Mouse (Mus musculus) ovary, adult 18-20 months (tissue): ENCODE data around the gene Gm21961.
"Not testable (repeated sequence)": the region's sequence is repeated elsewhere in the genome, so short reads cannot be mapped to it uniquely, and the experiment has no call there.

Source experiments
- DNase-seq: peaks from one replicate; pipeline ENCODE4 v3.0.0; 2022; ENCODE audit warnings: low spot score, mixed read lengths

Gene Gm21961

GRCm38 (mm10) chr15:65014804-65015203 lies at the start of gene Gm21961:
Gm21961 (minus strand) TSS chr15:65014904.
- no peak for DNase-seq

- DNase-seq = no peak
Measured at GRCm38 (mm10) chr15:65041999-65042398, 27.3 kb upstream of the Gm21961 start.

- not testable (repeated sequence) for DNase-seq
Measured at GRCm38 (mm10) chr15:65039216-65039615, 24.5 kb upstream of the Gm21961 start.

- DNase-seq = no peak
Measured at GRCm38 (mm10) chr15:65017971-65018370, 3.3 kb upstream of the Gm21961 start.

GRCm38 (mm10) chr15:65006177-65006576 lies 8.5 kb downstream of the Gm21961 start:
- DNase-seq = no peak

GRCm38 (mm10) chr15:64994498-64994897 lies 20.2 kb downstream of the Gm21961 start:
- DNase-seq = no peak

- DNase-seq = no peak
Measured at GRCm38 (mm10) chr15:64979976-64980375, 34.7 kb downstream of the Gm21961 start.

GRCm38 (mm10) chr15:64976044-64976805 lies 38.5 kb downstream of the Gm21961 start:
- DNase-seq = no peak
